Mouse (Mus musculus) granulocyte monocyte progenitor cell, adult 5-6 weeks (primary cell): ENCODE results near the gene Kdelr2. TPM values are rescaled to one million over a fixed set of nuclear protein-coding genes. Genes with fewer than 3 reads are reported as not detected.

Experiments
- ATAC-seq: replicated peaks from 2 replicates; pipeline ENCODE4 v1.8.0; 2016; ENCODE audit warnings: mild to moderate bottlenecking, moderate TSS enrichment, inconsistent platforms; ENCODE audit not compliant: poor library complexity, severe bottlenecking
- total RNA-seq, 2 experiments: library from RNA; stranded (forward) in 1 of 2; stranded (reverse) in 1 of 2; fragments of 200-712, 200-1000 nt in 1 of 2; fragments of >200 nt in 1 of 2; fragmentation: Nextera tagmentation in 1 of 2; gene quantifications; 2 replicates each; pipeline ENCODE4 v1.2.3; 2014 to 2017

Gene Kdelr2
- total RNA-seq, 2 experiments from 2014 or later: 82.9 to 161 TPM

DNA sequence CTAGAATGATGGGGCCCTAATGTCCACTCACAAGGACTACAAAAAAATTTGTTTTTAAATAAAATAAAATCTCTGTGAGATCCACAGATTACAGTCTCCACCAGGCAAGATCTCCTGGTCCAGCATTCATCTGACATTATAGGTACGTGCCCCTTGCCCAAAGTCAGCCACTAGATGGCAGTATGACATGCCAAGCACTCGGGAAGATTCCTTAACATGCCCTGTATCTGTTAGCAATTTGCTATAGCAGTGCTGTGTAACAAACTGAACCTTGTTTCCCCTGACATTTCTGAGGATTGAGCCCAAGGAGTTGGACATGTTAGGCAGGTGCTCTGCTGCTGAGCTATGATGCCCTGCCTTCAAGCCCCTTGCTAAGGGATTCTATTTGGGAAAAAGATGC, 8.0 kb upstream of the Kdelr2 start:
- peak; percentile 64 for ATAC-seq

DNA sequence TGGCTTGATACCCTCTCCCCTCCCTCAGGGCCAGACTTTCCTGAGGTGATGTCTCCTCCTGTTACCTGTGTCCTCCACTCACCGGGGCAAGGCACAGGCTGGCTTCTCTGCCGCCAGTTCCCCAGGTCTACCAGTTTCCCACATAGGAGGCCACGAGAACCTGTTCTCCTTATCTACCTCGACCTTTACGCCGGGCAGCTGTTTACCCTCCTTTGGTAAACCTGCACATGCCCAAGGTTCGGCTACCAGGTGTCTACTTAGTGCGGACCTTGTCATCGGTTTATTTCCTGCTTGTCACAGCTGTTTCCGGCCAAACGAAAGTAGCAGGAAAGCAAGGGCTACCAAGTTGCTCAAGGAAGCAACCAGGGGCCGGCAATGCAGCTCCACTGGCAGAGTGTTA, 3.1 kb upstream of the Kdelr2 start:
- no peak for ATAC-seq

GRCm38 (mm10) chr5:143401556-143401955, 2.1 kb upstream of the Kdelr2 start:
- ATAC-seq: no peak

DNA sequence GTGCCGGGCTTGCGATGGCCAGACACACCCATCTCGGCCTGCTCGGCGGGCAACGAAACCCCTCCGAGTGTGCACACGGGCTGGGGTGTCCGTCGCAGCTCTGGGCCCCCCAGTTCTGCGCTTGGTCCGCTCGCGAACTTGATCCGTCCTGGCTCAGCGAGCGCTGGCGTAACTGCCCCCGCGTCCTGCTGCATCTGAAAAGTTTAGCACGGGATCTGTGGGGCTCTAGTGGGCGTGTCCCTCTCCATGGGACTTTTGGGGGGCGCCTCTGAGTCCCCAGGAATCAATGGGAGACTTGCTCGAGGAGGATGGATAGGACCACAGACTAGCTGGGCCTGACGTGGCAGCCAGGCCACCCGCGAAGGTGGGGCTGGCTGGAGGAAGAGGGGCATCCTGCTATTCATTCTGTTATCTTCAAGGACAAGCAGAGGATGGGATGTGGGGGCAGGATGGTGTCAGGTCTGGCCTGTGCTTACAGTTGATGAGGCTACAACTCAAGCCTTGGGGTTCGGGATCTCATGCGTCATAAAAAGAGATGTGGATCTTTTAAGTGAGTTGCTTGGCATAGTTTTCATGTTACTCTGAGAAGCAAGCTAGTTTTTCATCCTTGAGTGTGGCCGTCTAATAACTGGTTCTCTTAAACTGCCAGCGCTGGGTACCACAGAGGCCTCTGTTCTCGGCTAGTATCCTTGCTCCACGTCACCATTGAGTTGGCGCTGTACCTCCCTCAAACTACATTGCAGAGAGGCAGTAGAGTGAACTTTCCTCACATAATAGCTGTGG, 701 bp downstream of the Kdelr2 start:
- peak; percentile 17 for ATAC-seq

GRCm38 (mm10) chr5:143405200-143405599, 1.6 kb downstream of the Kdelr2 start:
- ATAC-seq: no peak

DNA sequence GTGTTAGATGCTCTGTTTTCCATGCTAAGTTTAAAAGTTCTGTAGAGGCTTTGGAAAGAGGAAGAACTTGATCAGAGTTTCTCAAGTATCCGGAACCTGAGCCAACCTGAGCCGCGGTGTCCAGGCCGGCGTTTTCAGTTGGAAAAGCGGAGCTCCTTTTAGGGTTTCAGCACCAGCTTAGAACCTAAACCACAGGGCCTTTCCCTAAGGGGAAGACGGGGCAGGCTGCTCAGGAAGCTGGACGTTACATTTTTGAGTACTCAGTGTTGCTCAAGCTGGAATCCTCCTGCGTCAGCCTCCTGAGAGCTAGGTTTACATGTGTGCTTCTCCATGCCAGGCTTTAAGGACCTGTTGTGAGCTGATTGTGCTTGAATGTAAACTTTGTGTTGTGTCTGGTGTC, 2.9 kb downstream of the Kdelr2 start:
- peak; percentile 54 for ATAC-seq

GRCm38 (mm10) chr5:143409239-143409638, 5.6 kb downstream of the Kdelr2 start:
- no peak for ATAC-seq

DNA sequence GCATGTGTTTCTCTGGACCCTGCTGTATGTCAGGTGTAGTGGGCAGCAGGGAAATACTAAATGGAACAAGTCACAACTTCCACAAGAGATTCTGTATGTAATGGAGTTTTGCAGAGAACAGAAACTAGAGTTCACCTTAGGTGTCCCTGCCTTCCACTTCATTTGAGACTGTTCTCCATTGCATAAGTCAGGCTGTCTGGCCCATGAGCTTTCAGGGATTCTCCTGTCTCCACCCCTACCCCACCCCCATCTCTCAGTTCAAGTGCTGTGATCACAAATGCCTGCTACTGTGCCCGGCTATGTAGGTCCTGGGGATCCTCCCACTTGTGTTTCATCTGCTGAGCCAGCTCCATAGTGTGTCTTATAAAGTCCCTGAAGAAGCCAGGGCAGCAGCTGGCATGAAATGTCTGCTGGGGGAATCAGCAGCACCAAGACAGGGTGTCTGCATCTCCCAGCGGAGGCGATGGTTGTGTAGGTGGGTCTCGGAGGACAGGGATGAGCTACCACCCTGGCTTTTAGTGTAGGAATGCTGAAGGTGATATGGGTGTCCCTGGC, 7.3 kb downstream of the Kdelr2 start:
- ATAC-seq: no peak

- ATAC-seq: no peak
Observed at GRCm38 (mm10) chr5:143421484-143421883, 17.8 kb downstream of the Kdelr2 start.

GRCm38 (mm10) chr5:143422990-143423389, 19.4 kb downstream of the Kdelr2 start:
- no peak for ATAC-seq

- peak; percentile 98 for ATAC-seq
Observed at GRCm38 (mm10) chr5:143423899-143424519, 20.4 kb downstream of the Kdelr2 start.

DNA sequence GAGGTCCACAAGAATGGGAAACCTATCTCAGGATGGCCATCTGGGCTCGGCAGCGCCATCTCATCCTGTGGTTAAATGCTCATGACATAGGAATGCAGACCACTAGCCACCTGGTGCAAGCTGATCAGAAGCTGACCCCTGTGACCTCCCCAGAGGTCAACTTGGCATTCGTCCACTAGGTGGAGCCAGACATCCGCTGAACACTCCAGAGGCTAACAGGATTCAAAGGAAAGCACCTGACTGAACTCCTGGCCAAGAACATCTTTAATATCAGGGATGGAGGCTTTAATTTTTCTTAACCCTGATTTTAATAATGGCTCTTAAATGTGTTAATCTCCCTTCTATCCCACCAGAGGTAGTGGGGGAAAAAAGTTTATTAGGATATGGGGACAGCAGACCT, 30.8 kb downstream of the Kdelr2 start:
- peak; percentile 98 for ATAC-seq

- ATAC-seq: no peak
Observed at GRCm38 (mm10) chr5:143441298-143441697, 37.7 kb downstream of the Kdelr2 start.

- peak; percentile 62 for ATAC-seq
Observed at GRCm38 (mm10) chr5:143441753-143442152, 38.1 kb downstream of the Kdelr2 start.

- no peak for ATAC-seq
Observed at GRCm38 (mm10) chr5:143463671-143464070, 60.0 kb downstream of the Kdelr2 start.

DNA sequence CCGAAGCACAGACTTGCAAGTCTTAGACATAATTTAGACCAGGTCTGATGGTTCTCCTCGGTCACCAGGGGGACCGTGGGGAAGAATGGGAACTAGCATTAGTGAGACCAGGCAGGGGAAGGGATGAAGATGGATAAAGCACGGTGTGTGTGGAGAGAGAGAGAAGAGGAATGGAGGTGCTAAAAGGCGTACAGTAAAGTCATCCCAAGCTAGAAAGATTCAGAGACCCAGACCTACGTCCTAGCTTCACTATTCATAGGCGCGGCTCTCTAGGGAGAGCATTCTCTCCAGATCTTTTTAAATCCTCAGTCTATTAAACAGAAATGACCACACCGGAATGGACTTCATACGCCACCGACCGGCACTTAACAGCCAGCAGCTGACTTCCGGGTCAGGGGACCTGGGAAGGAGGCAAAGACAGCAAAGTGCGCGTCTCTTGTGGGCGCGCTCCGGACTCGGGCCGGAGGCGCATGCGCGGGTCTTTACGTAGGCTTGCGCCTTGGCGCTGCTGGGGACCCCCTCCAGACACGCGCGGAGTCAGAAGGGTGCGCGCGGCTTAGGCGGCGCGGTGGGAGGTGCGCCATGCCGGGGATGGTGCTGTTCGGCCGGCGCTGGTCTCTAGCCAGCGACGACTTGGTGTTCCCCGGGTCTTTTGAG, 60.6 kb downstream of the Kdelr2 start, which contains the start of gene Daglb:
Daglb (plus strand) TSS at position 485 of the 657 bp plus-strand sequence.
- ATAC-seq: peak; percentile 87

GRCm38 (mm10) chr5:143464757-143465118, 61.1 kb downstream of the Kdelr2 start:
- peak; percentile 18 for ATAC-seq

GRCm38 (mm10) chr5:143465156-143466085, 61.8 kb downstream of the Kdelr2 start:
- peak; percentile 45 for ATAC-seq

GRCm38 (mm10) chr5:143466891-143467669, 63.4 kb downstream of the Kdelr2 start:
- no peak for ATAC-seq
